Mouse (Mus musculus) megakaryocyte, embryonic 14.5 days (primary cell): ENCODE measurements at regions not wholly inside any gene's neighbourhood (a gene's known extent, or its start where the extent isn't known, plus 50 kb on each side); places are given as distances from the start of the nearest gene placed in this dataset.

Source experiments
- H3K27me3 ChIP-seq: replicated peaks from 2 replicates; pipeline ENCODE3; 2012; ENCODE audit warnings: inconsistent platforms
- H3K36me3 ChIP-seq: replicated peaks from 2 replicates; pipeline ENCODE3; 2012; ENCODE audit warnings: low read length, inconsistent platforms, mixed read lengths
- H3K4me1 ChIP-seq: 2 replicates; pipeline ENCODE4 v1.6.1; 2012; ENCODE audit warnings: inconsistent platforms
- H3K4me3 ChIP-seq: replicated peaks from 2 replicates; pipeline ENCODE3; 2012; ENCODE audit warnings: moderate library complexity, mild to moderate bottlenecking, inconsistent platforms
- H3K9me3 ChIP-seq: 2 replicates; pipeline ENCODE4 v1.6.1; 2012; ENCODE audit warnings: inconsistent platforms
- FLI1 ChIP-seq: IDR thresholded peaks from 2 replicates; pipeline ENCODE4 v1.6.1; 2012; ENCODE audit warnings: low read length, inconsistent platforms, mixed read lengths
- GATA1 ChIP-seq: IDR thresholded peaks from 3 replicates; pipeline ENCODE4 v1.6.1; 2012; ENCODE audit warnings: mixed read lengths, low read length, inconsistent platforms, borderline replicate concordance

GRCm38 (mm10) chr14:64574277-64574676, 470.2 kb downstream of the Prss52 start:
- Histone ChIP-seq H3K4me3 (no peak overlapping the region), H3K27me3 (peaks cover 26% of the 10 kb centered on the region), H3K9me3 (no peaks in the 10 kb centered on the region), H3K4me1 (no peaks in the 10 kb centered on the region), H3K36me3 (no peaks in the 10 kb centered on the region)
- TF ChIP-seq GATA1 (no peak), FLI1 (no peak)

- H3K9me3 ChIP-seq: no peaks in the 10 kb centered on the region
- H3K27me3 ChIP-seq: peaks cover 30% of the 10 kb centered on the region
- H3K4me3 ChIP-seq: no peak overlapping the region
- TF ChIP-seq FLI1: no peak
- no peak for TF ChIP-seq GATA1
- no peaks in the 10 kb centered on the region for H3K36me3 ChIP-seq
- no peaks in the 10 kb centered on the region for H3K4me1 ChIP-seq
Observed at GRCm38 (mm10) chr14:64574773-64575172, 470.7 kb downstream of the Prss52 start.

- no peaks in the 10 kb centered on the region for H3K9me3 ChIP-seq
- H3K27me3 ChIP-seq: peaks cover 33% of the 10 kb centered on the region
- no peak for TF ChIP-seq FLI1
- no peak overlapping the region for H3K4me3 ChIP-seq
- H3K4me1 ChIP-seq: no peaks in the 10 kb centered on the region
- H3K36me3 ChIP-seq: no peaks in the 10 kb centered on the region
Observed at GRCm38 (mm10) chr14:64575954-64576353, 471.9 kb downstream of the Prss52 start.

- H3K36me3 ChIP-seq: no peaks in the 10 kb centered on the region
- peaks cover 43% of the 10 kb centered on the region for H3K27me3 ChIP-seq
- no peaks in the 10 kb centered on the region for H3K4me1 ChIP-seq
- TF ChIP-seq GATA1 (no peak), FLI1 (no peak)
- H3K9me3 ChIP-seq: no peaks in the 10 kb centered on the region
- no peak overlapping the region for H3K4me3 ChIP-seq
Observed at GRCm38 (mm10) chr14:64580086-64580485, 476.0 kb downstream of the Prss52 start.

- no peak overlapping the region for H3K4me3 ChIP-seq
- no peaks in the 10 kb centered on the region for H3K36me3 ChIP-seq
- no peaks in the 10 kb centered on the region for H3K4me1 ChIP-seq
- no peaks in the 10 kb centered on the region for H3K9me3 ChIP-seq
- TF ChIP-seq FLI1 (no peak), GATA1 (no peak)
- peaks cover 46% of the 10 kb centered on the region for H3K27me3 ChIP-seq
Observed at GRCm38 (mm10) chr14:64580862-64581261, 476.8 kb downstream of the Prss52 start.

- H3K36me3 ChIP-seq: no peaks in the 10 kb centered on the region
Observed at GRCm38 (mm10) chr14:64581705-64582104, 477.6 kb downstream of the Prss52 start.

GRCm38 (mm10) chr14:64582822-64583221, 478.7 kb downstream of the Prss52 start:
- Histone ChIP-seq H3K4me1 (peaks cover 14% of the 10 kb centered on the region), H3K27me3 (peaks cover 64% of the 10 kb centered on the region), H3K36me3 (no peaks in the 10 kb centered on the region), H3K4me3 (no peak overlapping the region), H3K9me3 (no peaks in the 10 kb centered on the region)
- TF ChIP-seq FLI1 (no peak), GATA1 (no peak)

More at GRCm38 (mm10) chr14:64581705-64582104, 477.6 kb downstream of the Prss52 start:
- Histone ChIP-seq H3K4me3 (no peak overlapping the region), H3K4me1 (peaks cover 3% of the 10 kb centered on the region; the same call in 1 of the 2 replicates), H3K9me3 (no peaks in the 10 kb centered on the region), H3K27me3 (peaks cover 53% of the 10 kb centered on the region)
- no peak for TF ChIP-seq FLI1
- TF ChIP-seq GATA1: no peak

GRCm38 (mm10) chr14:64584221-64584620, 480.1 kb downstream of the Prss52 start:
- H3K36me3 ChIP-seq: no peaks in the 10 kb centered on the region
- no peak for TF ChIP-seq GATA1
- no peak for TF ChIP-seq FLI1
- peaks cover 72% of the 10 kb centered on the region for H3K27me3 ChIP-seq
- no peak overlapping the region for H3K4me3 ChIP-seq
- H3K9me3 ChIP-seq: no peaks in the 10 kb centered on the region
- peaks cover 21% of the 10 kb centered on the region for H3K4me1 ChIP-seq

- H3K36me3 ChIP-seq: no peaks in the 10 kb centered on the region
- H3K27me3 ChIP-seq: peaks cover 74% of the 10 kb centered on the region
- H3K4me1 ChIP-seq: peaks cover 26% of the 10 kb centered on the region
- H3K9me3 ChIP-seq: no peaks in the 10 kb centered on the region
- TF ChIP-seq FLI1: no peak
- TF ChIP-seq GATA1: no peak
- H3K4me3 ChIP-seq: no peak overlapping the region
Observed at GRCm38 (mm10) chr14:64585081-64585470, 481.0 kb downstream of the Prss52 start.

GRCm38 (mm10) chr14:64585471-64586192, 481.5 kb downstream of the Prss52 start:
- H3K4me3 ChIP-seq: no peak overlapping the region
- H3K9me3 ChIP-seq: no peaks in the 10 kb centered on the region
- H3K27me3 ChIP-seq: peaks cover 79% of the 10 kb centered on the region
- TF ChIP-seq GATA1: no peak
- no peak for TF ChIP-seq FLI1
- no peaks in the 10 kb centered on the region for H3K36me3 ChIP-seq
- H3K4me1 ChIP-seq: peaks cover 31% of the 10 kb centered on the region
